Mouse (Mus musculus) testis, adult 2 months (tissue): Measurements from ENCODE around the gene Agfg2.

Experiments
- CTCF ChIP-seq: fragments of 200-500 bp; IDR thresholded peaks from 2 replicates; pipeline ENCODE4 v1.5.1; 2012; ENCODE audit warnings: low read depth, mild to moderate bottlenecking, inconsistent platforms, low read length, moderate library complexity; ENCODE audit not compliant: control insufficient read depth, insufficient read depth, insufficient replicate concordance
- POLR2A ChIP-seq: fragments of 200-500 bp; IDR thresholded peaks from 2 replicates; pipeline ENCODE4 v1.6.1; 2012; ENCODE audit warnings: low read depth, mild to moderate bottlenecking, inconsistent platforms, low read length, moderate library complexity; ENCODE audit not compliant: control insufficient read depth

- no peak for TF ChIP-seq CTCF
- TF ChIP-seq POLR2A: no peak; the same call in 1 of the 2 replicates
Measured at GRCm38 (mm10) chr5:137613076-137613475, 71.5 kb downstream of the Agfg2 start.
